Mouse (Mus musculus) C2C12 (cell line): ENCODE data around the gene Lgals3bp.

Experiments used
- CTCF ChIP-seq: IDR thresholded peaks from one replicate; pipeline ENCODE4 v1.5.1; 2011; ENCODE audit not compliant: control insufficient read depth, insufficient read depth, insufficient read length
- MAX ChIP-seq: IDR thresholded peaks from one replicate; pipeline ENCODE4 v1.6.1; 2011; ENCODE audit warnings: mild to moderate bottlenecking, control low read depth
- MYOD1 ChIP-seq: IDR thresholded peaks from one replicate; pipeline ENCODE4 v1.6.1; 2011; ENCODE audit warnings: low read depth; ENCODE audit not compliant: control insufficient read depth, insufficient read length
- USF1 ChIP-seq: IDR thresholded peaks from one replicate; pipeline ENCODE4 v1.6.1; 2011; ENCODE audit warnings: low read depth, mild to moderate bottlenecking, control low read depth, moderate library complexity

- TF ChIP-seq CTCF (peak; percentile 1), USF1 (peak; percentile 38), MAX (no peak), MYOD1 (no peak)
Measured at GRCm38 (mm10) chr11:118401760-118402280, at the start of gene Lgals3bp.
